Mouse (Mus musculus) limb, embryonic 15.5 days (tissue): ENCODE measurements at regions not wholly inside any gene's neighbourhood (a gene's known extent, or its start where the extent isn't known, plus 50 kb on each side); places are given as distances from the start of the nearest gene placed in this dataset.

Experiments
- ATAC-seq: fragments of 200-750 bp; cut with Nextera tagmentation; 2 replicates; pipeline ENCODE4 v1.8.0; 2017; ENCODE audit warnings: low read depth, moderate TSS enrichment; ENCODE audit not compliant: insufficient number of reproducible peaks, low FRiP score, low TSS enrichment
- H3K27ac ChIP-seq: fragments of 300-500 bp; sonication (generic); 2 replicates; pipeline ENCODE4 v1.5.1; 2015; ENCODE audit warnings: moderate library complexity, mild to moderate bottlenecking, inconsistent platforms
- H3K27me3 ChIP-seq: fragments of 300-500 bp; sonication (generic); 2 replicates; pipeline ENCODE4 v1.6.1; 2015; ENCODE audit warnings: inconsistent platforms
- H3K36me3 ChIP-seq: fragments of 300-500 bp; sonication (generic); 2 replicates; pipeline ENCODE4 v1.6.1; 2015; ENCODE audit warnings: inconsistent platforms
- H3K4me1 ChIP-seq: fragments of 300-500 bp; sonication (generic); 2 replicates; pipeline ENCODE4 v1.6.1; 2015; ENCODE audit warnings: inconsistent platforms
- H3K4me2 ChIP-seq: fragments of 300-500 bp; sonication (generic); 2 replicates; pipeline ENCODE4 v1.6.1; 2015; ENCODE audit warnings: mild to moderate bottlenecking, inconsistent platforms
- H3K4me3 ChIP-seq: fragments of 300-500 bp; sonication (generic); 2 replicates; pipeline ENCODE4 v1.5.1; 2015; ENCODE audit warnings: mild to moderate bottlenecking, inconsistent platforms
- H3K9ac ChIP-seq: fragments of 300-500 bp; sonication (generic); 2 replicates; pipeline ENCODE4 v1.6.1; 2015; ENCODE audit warnings: inconsistent platforms
- H3K9me3 ChIP-seq: fragments of 300-500 bp; sonication (generic); 2 replicates; pipeline ENCODE4 v1.6.1; 2016; ENCODE audit warnings: inconsistent platforms
- WGBS: fragments of 180-500 bp; shearing (Covaris S2); methylation state at CpG from one replicate; pipeline ENCODE4 v1.1.7; 2015; 5-methylcytosine and 5-hydroxymethylcytosine counted together

GRCm38 (mm10) chr4:99348674-99349073, 53.0 kb downstream of the Gm12689 start:
- no peaks in the 10 kb centered on the region for H3K9me3 ChIP-seq
- 67% methylated on average over 5 of the region's 5 CpGs for WGBS
- no peak overlapping the region for H3K4me3 ChIP-seq
- H3K4me2 ChIP-seq = no peak overlapping the region
- no peaks in the 10 kb centered on the region for H3K36me3 ChIP-seq
- no peak overlapping the region for H3K27ac ChIP-seq
- H3K4me1 ChIP-seq = no peaks in the 10 kb centered on the region
- H3K27me3 ChIP-seq = no peaks in the 10 kb centered on the region
- no peak overlapping the region for H3K9ac ChIP-seq
- ATAC-seq = no peak

- Histone ChIP-seq H3K36me3 (no peaks in the 10 kb centered on the region), H3K4me2 (no peak overlapping the region), H3K4me3 (no peak overlapping the region), H3K9me3 (no peaks in the 10 kb centered on the region), H3K27ac (no peak overlapping the region), H3K4me1 (peaks cover 3% of the 10 kb centered on the region; the same call in 1 of the 2 replicates), H3K9ac (no peak overlapping the region), H3K27me3 (no peaks in the 10 kb centered on the region)
- ATAC-seq = no peak
- WGBS = 44% methylated on average over 8 of the region's 8 CpGs
Measured at GRCm38 (mm10) chr4:99353122-99353774, 57.5 kb downstream of the Gm12689 start.

- no peak overlapping the region for H3K4me3 ChIP-seq
- no peak overlapping the region for H3K9ac ChIP-seq
- no peaks in the 10 kb centered on the region for H3K27me3 ChIP-seq
- H3K9me3 ChIP-seq = no peaks in the 10 kb centered on the region
- no peak for ATAC-seq
- H3K4me2 ChIP-seq = no peak overlapping the region
- H3K36me3 ChIP-seq = no peaks in the 10 kb centered on the region
- no peak overlapping the region for H3K27ac ChIP-seq
- 55% methylated on average over 17 of the region's 17 CpGs for WGBS
- peaks cover 3% of the 10 kb centered on the region; the same call in 1 of the 2 replicates for H3K4me1 ChIP-seq
Measured at GRCm38 (mm10) chr4:99354241-99354640, 58.5 kb downstream of the Gm12689 start.

- Histone ChIP-seq H3K27ac (no peak overlapping the region), H3K9me3 (no peaks in the 10 kb centered on the region), H3K9ac (no peak overlapping the region), H3K4me2 (no peak overlapping the region), H3K4me3 (no peak overlapping the region), H3K27me3 (no peaks in the 10 kb centered on the region), H3K4me1 (peaks cover 3% of the 10 kb centered on the region; the same call in 1 of the 2 replicates), H3K36me3 (no peaks in the 10 kb centered on the region)
- WGBS = 45% methylated on average over 9 of the region's 9 CpGs
- no peak for ATAC-seq
Measured at GRCm38 (mm10) chr4:99354835-99355234, 59.1 kb downstream of the Gm12689 start.

- 86% methylated on average over 9 of the region's 9 CpGs for WGBS
- no peaks in the 10 kb centered on the region for H3K27me3 ChIP-seq
- no peak overlapping the region for H3K27ac ChIP-seq
- no peaks in the 10 kb centered on the region for H3K36me3 ChIP-seq
- H3K4me2 ChIP-seq = no peak overlapping the region
- no peaks in the 10 kb centered on the region for H3K4me1 ChIP-seq
- no peaks in the 10 kb centered on the region for H3K9me3 ChIP-seq
- no peak for ATAC-seq
- no peak overlapping the region for H3K4me3 ChIP-seq
- no peak overlapping the region for H3K9ac ChIP-seq
Measured at GRCm38 (mm10) chr4:99368036-99368435, 72.3 kb downstream of the Gm12689 start.

- Histone ChIP-seq H3K36me3 (no peaks in the 10 kb centered on the region), H3K27me3 (no peaks in the 10 kb centered on the region; the same call in 1 of the 2 replicates), H3K4me2 (no peak overlapping the region), H3K27ac (no peak overlapping the region), H3K4me1 (no peaks in the 10 kb centered on the region), H3K9me3 (no peaks in the 10 kb centered on the region), H3K9ac (no peak overlapping the region), H3K4me3 (no peak overlapping the region)
- no peak for ATAC-seq
- 71% methylated on average over 5 of the region's 5 CpGs for WGBS
Measured at GRCm38 (mm10) chr4:99371162-99371561, 75.5 kb downstream of the Gm12689 start.

GRCm38 (mm10) chr4:99376171-99376570, 80.5 kb downstream of the Gm12689 start:
- H3K27ac ChIP-seq = no peak overlapping the region
- H3K4me2 ChIP-seq = no peak overlapping the region
- H3K4me1 ChIP-seq = no peaks in the 10 kb centered on the region
- H3K9me3 ChIP-seq = no peaks in the 10 kb centered on the region
- H3K27me3 ChIP-seq = peaks cover 3% of the 10 kb centered on the region; the same call in 1 of the 2 replicates
- WGBS = 9% methylated on average over 1 of the region's 1 CpGs
- no peak for ATAC-seq
- no peak overlapping the region for H3K4me3 ChIP-seq
- no peaks in the 10 kb centered on the region for H3K36me3 ChIP-seq
- H3K9ac ChIP-seq = no peak overlapping the region

GRCm38 (mm10) chr4:99376911-99377310, 81.2 kb downstream of the Gm12689 start:
- Histone ChIP-seq H3K36me3 (no peaks in the 10 kb centered on the region), H3K9me3 (no peaks in the 10 kb centered on the region), H3K4me2 (no peak overlapping the region), H3K27me3 (peaks cover 3% of the 10 kb centered on the region; the same call in 1 of the 2 replicates), H3K4me1 (no peaks in the 10 kb centered on the region), H3K4me3 (no peak overlapping the region), H3K9ac (no peak overlapping the region), H3K27ac (no peak overlapping the region)
- 35% methylated on average over 9 of the region's 9 CpGs for WGBS
- ATAC-seq = no peak

- no peaks in the 10 kb centered on the region for H3K36me3 ChIP-seq
- WGBS = 81% methylated on average over 4 of the region's 4 CpGs
- H3K4me2 ChIP-seq = no peak overlapping the region
- no peak overlapping the region for H3K27ac ChIP-seq
- no peaks in the 10 kb centered on the region for H3K4me1 ChIP-seq
- no peak overlapping the region for H3K4me3 ChIP-seq
- peaks cover 3% of the 10 kb centered on the region; the same call in 1 of the 2 replicates for H3K27me3 ChIP-seq
- H3K9ac ChIP-seq = no peak overlapping the region
- H3K9me3 ChIP-seq = no peaks in the 10 kb centered on the region
- no peak for ATAC-seq
Measured at GRCm38 (mm10) chr4:99379983-99380382, 84.3 kb downstream of the Gm12689 start.

- no peaks in the 10 kb centered on the region for H3K36me3 ChIP-seq
- H3K9ac ChIP-seq = no peak overlapping the region
- no peak overlapping the region for H3K27ac ChIP-seq
- WGBS = 29% methylated on average over 8 of the region's 8 CpGs
- no peak for ATAC-seq
- no peaks in the 10 kb centered on the region for H3K27me3 ChIP-seq
- H3K4me3 ChIP-seq = no peak overlapping the region
- H3K4me2 ChIP-seq = no peak overlapping the region
- no peaks in the 10 kb centered on the region for H3K4me1 ChIP-seq
- no peaks in the 10 kb centered on the region for H3K9me3 ChIP-seq
Measured at GRCm38 (mm10) chr4:99385381-99385780, 89.7 kb downstream of the Gm12689 start.

- Histone ChIP-seq H3K4me1 (no peaks in the 10 kb centered on the region), H3K9ac (no peak overlapping the region), H3K9me3 (no peaks in the 10 kb centered on the region), H3K36me3 (no peaks in the 10 kb centered on the region), H3K4me2 (no peak overlapping the region), H3K27me3 (no peaks in the 10 kb centered on the region), H3K27ac (no peak overlapping the region), H3K4me3 (no peak overlapping the region)
- 53% methylated on average over 1 of the region's 1 CpGs for WGBS
- no peak for ATAC-seq
Measured at GRCm38 (mm10) chr4:99389428-99389827, 93.7 kb downstream of the Gm12689 start.

GRCm38 (mm10) chr4:99392986-99393385, 97.3 kb downstream of the Gm12689 start:
- Histone ChIP-seq H3K27ac (no peak overlapping the region), H3K4me2 (no peak overlapping the region), H3K27me3 (no peaks in the 10 kb centered on the region), H3K4me3 (no peak overlapping the region), H3K9ac (no peak overlapping the region), H3K9me3 (no peaks in the 10 kb centered on the region), H3K36me3 (no peaks in the 10 kb centered on the region), H3K4me1 (no peaks in the 10 kb centered on the region)
- ATAC-seq = no peak
- 86% methylated on average over 5 of the region's 5 CpGs for WGBS

GRCm38 (mm10) chr4:99394244-99394643, 98.5 kb downstream of the Gm12689 start:
- no peak overlapping the region for H3K4me3 ChIP-seq
- H3K9ac ChIP-seq = no peak overlapping the region
- no peaks in the 10 kb centered on the region for H3K36me3 ChIP-seq
- no peak overlapping the region for H3K27ac ChIP-seq
- 59% methylated on average over 3 of the region's 3 CpGs for WGBS
- no peak overlapping the region for H3K4me2 ChIP-seq
- H3K27me3 ChIP-seq = no peaks in the 10 kb centered on the region
- H3K4me1 ChIP-seq = no peaks in the 10 kb centered on the region
- ATAC-seq = no peak
- no peaks in the 10 kb centered on the region for H3K9me3 ChIP-seq
